Mouse (Mus musculus): ENCODE results near the gene Met.

DNA sequence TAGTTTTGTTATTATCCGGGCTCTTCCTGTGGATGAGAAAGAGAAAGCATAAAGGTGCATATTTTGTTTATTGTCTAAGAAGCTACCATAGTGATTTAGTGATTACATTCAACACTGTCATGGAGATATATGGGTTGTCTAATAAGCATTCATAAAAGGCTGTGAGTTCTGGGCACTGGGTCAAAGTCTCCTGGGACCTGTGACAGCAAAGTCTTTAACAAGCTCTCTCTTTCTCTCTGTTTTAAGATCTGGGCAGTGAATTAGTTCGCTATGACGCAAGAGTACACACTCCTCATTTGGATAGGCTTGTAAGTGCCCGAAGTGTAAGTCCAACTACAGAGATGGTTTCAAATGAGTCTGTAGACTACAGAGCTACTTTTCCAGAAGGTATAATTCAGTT, 85.2 kb downstream of the Met start:
- TF ChIP-seq CTCF (IDR thresholded peaks at IDR 0.05; ENCODE audit: low read depth) (no peak), EP300 (IDR thresholded peaks at IDR 0.05; ENCODE audit: low read depth) (no peak)
